Mouse (Mus musculus): ENCODE measurements around the gene Zfp991. TPM values are rescaled to one million over a fixed set of nuclear protein-coding genes. Genes with fewer than 3 reads are reported as not detected.
A peak's percentile ranks its signal among the peaks of the same experiment; 100 is the strongest.
"Not testable (repeated sequence)": the region's sequence is repeated elsewhere in the genome, so short reads cannot be mapped to it uniquely, and the experiment has no call there.

Zfp991 gene
- polyA plus RNA-seq, 1 experiment, result 0.28 TPM

- WGBS, result 60% methylated on average over 3 of the region's 4 CpGs
- not testable (repeated sequence) for H3K4me3 ChIP-seq (replicated peaks; ENCODE audit: extremely low read depth, low read depth, low read length); DNase-seq; H3K4me1 ChIP-seq (ENCODE audit: control insufficient read depth, insufficient read depth, low read length)
Measured at GRCm38 (mm10) chr4:147217676-147218075, 85.8 kb downstream of the Zfp991 start.

GRCm38 (mm10) chr4:147219319-147220070 is 87.7 kb downstream of the Zfp991 start:
- peak; percentile 37 for DNase-seq
- H3K4me3 ChIP-seq (replicated peaks; ENCODE audit: extremely low read depth, low read depth, low read length); H3K4me1 ChIP-seq (ENCODE audit: control insufficient read depth, insufficient read depth, low read length): not testable (repeated sequence)
- 59% methylated on average over 50 of the region's 51 CpGs for WGBS

- WGBS, result 77% methylated on average over 17 of the region's 20 CpGs
- H3K4me3 ChIP-seq (replicated peaks; ENCODE audit: extremely low read depth, low read depth, low read length); DNase-seq: not testable (repeated sequence)
Measured at GRCm38 (mm10) chr4:147220226-147220625, 88.4 kb downstream of the Zfp991 start.

GRCm38 (mm10) chr4:147222021-147222420 is 90.2 kb downstream of the Zfp991 start:
- WGBS, result 87% methylated on average over 5 of the region's 5 CpGs
- DNase-seq, result peak; percentile 22
- H3K4me3 ChIP-seq (replicated peaks; ENCODE audit: extremely low read depth, low read depth, low read length); H3K4me1 ChIP-seq (ENCODE audit: control insufficient read depth, insufficient read depth, low read length): not testable (repeated sequence)

More at GRCm38 (mm10) chr4:147220226-147220625, 88.4 kb downstream of the Zfp991 start:
- H3K4me1 ChIP-seq (ENCODE audit: control insufficient read depth, insufficient read depth, low read length), result not testable (repeated sequence)

- not testable (repeated sequence) for H3K4me3 ChIP-seq (replicated peaks; ENCODE audit: extremely low read depth, low read depth, low read length); H3K4me1 ChIP-seq (ENCODE audit: control insufficient read depth, insufficient read depth, low read length)
- DNase-seq, result peak; percentile 17
- WGBS, result 93% methylated on average over 24 of the region's 24 CpGs
Measured at GRCm38 (mm10) chr4:147223778-147224435, 92.1 kb downstream of the Zfp991 start.

- not testable (repeated sequence) for H3K4me3 ChIP-seq (replicated peaks; ENCODE audit: extremely low read depth, low read depth, low read length); H3K4me1 ChIP-seq (ENCODE audit: control insufficient read depth, insufficient read depth, low read length); DNase-seq
- 88% methylated on average over 10 of the region's 15 CpGs for WGBS
Measured at GRCm38 (mm10) chr4:147225616-147226015, 93.8 kb downstream of the Zfp991 start.

- not testable (repeated sequence) for H3K4me3 ChIP-seq (replicated peaks; ENCODE audit: extremely low read depth, low read depth, low read length); H3K4me1 ChIP-seq (ENCODE audit: control insufficient read depth, insufficient read depth, low read length); DNase-seq
- 59% methylated on average over 3 of the region's 3 CpGs for WGBS
Measured at GRCm38 (mm10) chr4:147230026-147230425, 98.2 kb downstream of the Zfp991 start.

Other genes starting within 250 kb of the Zfp991 start
- gene Gm21411, start 222.4 kb upstream of the Zfp991 start, polyA plus RNA-seq (2012; rRNA removed), result not detected in 2 replicates
- gene Zfp989, start 160.1 kb upstream of the Zfp991 start, polyA plus RNA-seq (2012; rRNA removed), result not detected in 2 replicates
- gene Rex2, start 110.2 kb upstream of the Zfp991 start, polyA plus RNA-seq (2012; rRNA removed), result not detected in 2 replicates
- gene Zfp988, start 173.6 kb downstream of the Zfp991 start, polyA plus RNA-seq (2012; rRNA removed), result not detected in 2 replicates
- gene Zfp978, start 229.3 kb downstream of the Zfp991 start, polyA plus RNA-seq (2012; rRNA removed), result not detected in 2 replicates

All from lung, adult 2 months (tissue).